Mouse (Mus musculus) cortical plate, adult 2 months (tissue): Measurements from ENCODE around the gene Olfr615.

ENCODE experiments used
- CTCF ChIP-seq: fragments of 200-500 bp; IDR thresholded peaks from 2 replicates; pipeline ENCODE4 v1.5.1; 2011; ENCODE audit warnings: mild to moderate bottlenecking, control low read depth, low read length; ENCODE audit not compliant: insufficient read depth; ENCODE audit errors: extremely low read depth
- POLR2A ChIP-seq: fragments of 200-500 bp; IDR thresholded peaks from 2 replicates; pipeline ENCODE4 v1.6.1; 2011; ENCODE audit warnings: mild to moderate bottlenecking, low read length, control low read depth; ENCODE audit not compliant: insufficient read depth; ENCODE audit errors: extremely low read depth

DNA sequence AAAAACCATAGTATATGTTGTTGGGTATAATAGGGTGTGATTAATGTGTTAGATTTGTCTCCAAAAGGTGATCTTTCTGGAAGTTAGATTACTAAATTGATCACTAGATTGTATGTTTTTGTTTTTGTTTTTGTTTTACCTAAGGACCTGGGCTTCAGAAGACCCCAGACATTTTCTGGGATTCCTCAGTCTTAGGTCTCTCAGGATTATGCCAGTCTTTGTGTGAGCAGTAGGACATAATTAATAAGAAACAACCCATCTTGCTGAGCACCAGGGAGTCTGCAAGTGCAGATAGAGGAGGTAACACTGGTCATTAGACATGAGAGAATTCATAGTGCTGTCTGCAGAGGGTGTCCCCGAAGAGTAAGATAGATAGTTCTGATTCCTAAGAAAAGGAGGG is 16.9 kb downstream of the Olfr615 start, which contains the start of gene Olfr617:
- TF ChIP-seq CTCF, result no peak
- no peak for TF ChIP-seq POLR2A
